Mouse (Mus musculus) neural tube, embryonic 10.5 days (tissue): Measurements from ENCODE around the gene Tma7.

Source experiments
- DNase-seq: peaks from one replicate; pipeline ENCODE4 v3.0.0-alpha.2; 2017; ENCODE audit warnings: low spot score; ENCODE audit errors: extremely low spot score

Gene Tma7

GRCm38 (mm10) chr9:109082124-109082800, at the start of gene Tma7, which contains the start of gene Ccdc51:
Gene Tma7, minus strand, starts transcription at chr9:109082587.
Gene Ccdc51, plus strand, starts transcription at chr9:109082493.
- peak; percentile 84 for DNase-seq

GRCm38 (mm10) chr9:109130076-109130475, 47.7 kb upstream of the Tma7 start:
- no peak for DNase-seq

GRCm38 (mm10) chr9:109128211-109128610, 45.8 kb upstream of the Tma7 start:
- DNase-seq, result no peak

- DNase-seq, result no peak
Observed at GRCm38 (mm10) chr9:109127076-109127475, 44.7 kb upstream of the Tma7 start.

- no peak for DNase-seq
Observed at GRCm38 (mm10) chr9:109125481-109125880, 43.1 kb upstream of the Tma7 start.

- no peak for DNase-seq
Observed at GRCm38 (mm10) chr9:109125043-109125442, 42.7 kb upstream of the Tma7 start.

- DNase-seq, result no peak
Observed at GRCm38 (mm10) chr9:109124164-109124563, 41.8 kb upstream of the Tma7 start.

- no peak for DNase-seq
Observed at GRCm38 (mm10) chr9:109123266-109123665, 40.9 kb upstream of the Tma7 start.

GRCm38 (mm10) chr9:109122553-109123085, 40.2 kb upstream of the Tma7 start:
- DNase-seq, result no peak

GRCm38 (mm10) chr9:109120956-109121355, 38.6 kb upstream of the Tma7 start:
- no peak for DNase-seq

- DNase-seq, result no peak
Observed at GRCm38 (mm10) chr9:109119571-109119970, 37.2 kb upstream of the Tma7 start.

GRCm38 (mm10) chr9:109118106-109118505, 35.7 kb upstream of the Tma7 start:
- DNase-seq, result no peak

- no peak for DNase-seq
Observed at GRCm38 (mm10) chr9:109116205-109116604, 33.8 kb upstream of the Tma7 start.

GRCm38 (mm10) chr9:109114871-109115270, 32.5 kb upstream of the Tma7 start:
- DNase-seq, result no peak

- DNase-seq, result no peak
Observed at GRCm38 (mm10) chr9:109114276-109114675, 31.9 kb upstream of the Tma7 start.

- DNase-seq, result no peak
Observed at GRCm38 (mm10) chr9:109113331-109113730, 30.9 kb upstream of the Tma7 start.

- no peak for DNase-seq
Observed at GRCm38 (mm10) chr9:109111591-109111990, 29.2 kb upstream of the Tma7 start.

- DNase-seq, result no peak
Observed at GRCm38 (mm10) chr9:109111101-109111500, 28.7 kb upstream of the Tma7 start.

- no peak for DNase-seq
Observed at GRCm38 (mm10) chr9:109110240-109110639, 27.9 kb upstream of the Tma7 start.

GRCm38 (mm10) chr9:109107341-109107740, 25.0 kb upstream of the Tma7 start:
- DNase-seq, result no peak

- DNase-seq, result no peak
Observed at GRCm38 (mm10) chr9:109105648-109106047, 23.3 kb upstream of the Tma7 start.

GRCm38 (mm10) chr9:109105011-109105410, 22.6 kb upstream of the Tma7 start:
- DNase-seq, result no peak

- no peak for DNase-seq
Observed at GRCm38 (mm10) chr9:109104083-109104482, 21.7 kb upstream of the Tma7 start.
